Mouse (Mus musculus) intestine, embryonic 15.5 days (tissue): ENCODE data around the gene Dbnl. TPM values are rescaled to one million over a fixed set of nuclear protein-coding genes. Genes with fewer than 3 reads are reported as not detected.

ENCODE experiments used
- ATAC-seq: fragments of 200-750 bp; cut with Nextera tagmentation; 2 replicates; pipeline ENCODE4 v1.8.0; 2017; ENCODE audit warnings: moderate TSS enrichment, moderate library complexity
- H3K27ac ChIP-seq: fragments of 300-500 bp; sonication (generic); 2 replicates; pipeline ENCODE4 v1.5.1; 2015; ENCODE audit warnings: mild to moderate bottlenecking, inconsistent platforms
- H3K27me3 ChIP-seq: fragments of 300-500 bp; sonication (generic); replicated peaks from 2 replicates; pipeline ENCODE4 v1.6.1; 2015; ENCODE audit warnings: inconsistent platforms
- H3K36me3 ChIP-seq: fragments of 300-500 bp; sonication (generic); 2 replicates; pipeline ENCODE4 v1.6.1; 2015; ENCODE audit warnings: inconsistent platforms
- H3K4me1 ChIP-seq: fragments of 300-500 bp; sonication (generic); replicated peaks from 2 replicates; pipeline ENCODE4 v1.6.1; 2015; ENCODE audit warnings: inconsistent platforms
- H3K4me2 ChIP-seq: fragments of 300-500 bp; sonication (generic); replicated peaks from 2 replicates; pipeline ENCODE4 v1.6.1; 2015; ENCODE audit warnings: mild to moderate bottlenecking, inconsistent platforms
- H3K4me3 ChIP-seq: fragments of 300-500 bp; sonication (generic); replicated peaks from 2 replicates; pipeline ENCODE4 v1.5.1; 2015; ENCODE audit warnings: inconsistent platforms
- H3K9ac ChIP-seq: fragments of 300-500 bp; sonication (generic); 2 replicates; pipeline ENCODE4 v1.6.1; 2015; ENCODE audit warnings: inconsistent platforms
- H3K9me3 ChIP-seq: fragments of 300-500 bp; sonication (generic); 2 replicates; pipeline ENCODE4 v1.6.1; 2016; ENCODE audit warnings: inconsistent platforms
- WGBS: fragments of 180-500 bp; shearing (Covaris S2); methylation state at CpG from one replicate; pipeline ENCODE4 v1.1.7; 2015; 5-methylcytosine and 5-hydroxymethylcytosine counted together
- polyA plus RNA-seq: library from polyadenylated mRNA; unstranded; fragments of >200 nt; fragmentation: Nextera tagmentation; extraction: Ambion mirVana; gene quantifications from 2 replicates; pipeline ENCODE4 v1.2.1, GENCODE M21; 2015

Gene Dbnl
- polyA plus RNA-seq, 1 experiment from 2014 or later = 127 TPM

DNA sequence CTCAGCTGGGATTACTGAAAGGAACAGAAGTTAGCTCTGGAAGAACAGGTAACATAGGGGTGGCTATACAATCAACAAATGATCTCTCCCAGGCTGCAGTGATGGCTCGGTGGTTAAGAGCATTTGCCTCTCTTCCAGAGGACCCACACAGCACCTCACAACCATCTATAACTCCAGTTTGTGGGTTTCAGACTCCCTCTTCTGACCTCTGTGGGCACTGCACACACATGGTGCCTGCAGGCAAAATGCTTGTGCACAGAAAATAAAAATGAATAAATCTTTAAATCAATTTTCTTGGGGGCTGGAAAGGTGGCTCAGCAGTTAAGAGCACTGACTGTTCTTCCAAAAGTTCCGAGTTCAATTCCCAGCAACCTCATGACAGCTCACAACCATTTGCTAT is 9.8 kb upstream of the Dbnl start:
- Histone ChIP-seq H3K27me3 (no peaks in the 10 kb centered on the region), H3K36me3 (no peaks in the 10 kb centered on the region), H3K4me1 (no peaks in the 10 kb centered on the region), H3K9me3 (no peaks in the 10 kb centered on the region), H3K4me3 (no peak overlapping the region), H3K4me2 (no peak overlapping the region), H3K9ac (no peak overlapping the region), H3K27ac (no peak overlapping the region)
- ATAC-seq = no peak
- 64% methylated on average over 2 of the region's 2 CpGs for WGBS

DNA sequence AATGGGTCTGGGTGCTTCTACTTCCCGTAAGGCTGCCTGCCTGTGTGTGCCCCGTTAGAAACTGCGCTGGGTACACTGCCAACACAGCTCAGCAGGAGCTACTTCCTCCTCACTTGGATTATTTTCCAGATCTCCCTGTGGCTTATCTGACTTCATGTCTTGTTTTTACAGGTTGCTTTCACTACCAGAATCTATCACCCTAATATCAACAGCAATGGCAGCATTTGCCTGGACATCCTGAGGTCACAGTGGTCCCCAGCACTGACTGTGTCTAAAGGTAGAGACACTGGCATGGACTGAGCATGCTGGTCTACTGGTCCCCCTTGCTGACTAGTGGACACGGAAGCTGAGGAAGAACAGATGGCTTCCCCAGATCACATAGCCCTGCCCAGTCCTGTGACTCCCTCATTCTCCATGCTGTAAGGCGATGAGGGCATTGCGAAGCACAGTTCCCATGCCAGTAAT is 8.2 kb upstream of the Dbnl start:
- H3K9ac ChIP-seq = no peak overlapping the region
- 91% methylated on average over 6 of the region's 6 CpGs for WGBS
- H3K27me3 ChIP-seq = no peaks in the 10 kb centered on the region
- H3K4me3 ChIP-seq = no peak overlapping the region
- no peaks in the 10 kb centered on the region for H3K4me1 ChIP-seq
- no peak overlapping the region for H3K4me2 ChIP-seq
- H3K27ac ChIP-seq = no peak overlapping the region
- no peak for ATAC-seq
- H3K36me3 ChIP-seq = no peaks in the 10 kb centered on the region
- no peaks in the 10 kb centered on the region for H3K9me3 ChIP-seq

DNA sequence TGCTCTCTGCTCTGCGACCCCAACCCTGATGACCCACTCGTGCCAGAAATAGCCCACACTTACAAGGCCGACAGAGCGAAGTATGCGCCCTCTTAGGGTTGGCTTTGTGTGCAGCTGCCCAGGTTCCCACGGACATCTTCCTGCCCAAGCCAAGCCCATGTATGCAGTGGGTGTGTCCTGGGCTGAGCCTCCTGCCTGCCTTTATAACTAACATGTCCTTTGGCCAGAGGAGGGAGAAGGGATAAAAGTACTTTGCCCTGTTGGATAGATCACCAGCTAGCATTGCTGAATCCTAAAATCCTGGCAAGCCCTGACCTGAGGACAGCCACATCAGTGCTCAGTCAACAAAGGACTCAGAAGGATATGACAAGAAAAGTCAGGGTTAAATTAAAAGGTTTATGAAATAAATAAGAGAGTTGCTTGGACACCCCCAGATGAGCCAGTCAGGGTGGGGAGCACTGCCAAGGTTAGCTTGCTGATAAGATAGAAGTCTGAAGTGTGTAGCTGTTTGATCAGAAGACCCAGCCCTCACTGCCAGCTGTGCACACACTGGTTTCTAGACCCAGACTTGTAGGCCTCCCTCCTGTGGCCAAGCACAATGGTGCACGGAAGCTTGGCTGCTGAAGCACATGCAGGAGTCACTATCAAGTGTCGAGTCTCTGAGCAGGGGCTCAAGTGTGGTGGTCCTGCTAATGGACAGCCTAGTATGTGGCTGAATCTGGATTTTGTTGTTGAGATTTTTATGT is 5.9 kb upstream of the Dbnl start:
- peak overlapping the region; percentile 0; the same call in 1 of the 2 replicates for H3K4me2 ChIP-seq
- H3K27me3 ChIP-seq = no peaks in the 10 kb centered on the region
- H3K9ac ChIP-seq = no peak overlapping the region
- no peaks in the 10 kb centered on the region for H3K36me3 ChIP-seq
- H3K4me3 ChIP-seq = no peak overlapping the region
- H3K9me3 ChIP-seq = no peaks in the 10 kb centered on the region
- WGBS = 54% methylated on average over 8 of the region's 8 CpGs
- H3K4me1 ChIP-seq = 0 out of 2 replicates have a peak, but pooled peaks cover 2% of the 10 kb centered on the region
- peak overlapping the region; percentile 70 for H3K27ac ChIP-seq
- peak; percentile 94 for ATAC-seq

DNA sequence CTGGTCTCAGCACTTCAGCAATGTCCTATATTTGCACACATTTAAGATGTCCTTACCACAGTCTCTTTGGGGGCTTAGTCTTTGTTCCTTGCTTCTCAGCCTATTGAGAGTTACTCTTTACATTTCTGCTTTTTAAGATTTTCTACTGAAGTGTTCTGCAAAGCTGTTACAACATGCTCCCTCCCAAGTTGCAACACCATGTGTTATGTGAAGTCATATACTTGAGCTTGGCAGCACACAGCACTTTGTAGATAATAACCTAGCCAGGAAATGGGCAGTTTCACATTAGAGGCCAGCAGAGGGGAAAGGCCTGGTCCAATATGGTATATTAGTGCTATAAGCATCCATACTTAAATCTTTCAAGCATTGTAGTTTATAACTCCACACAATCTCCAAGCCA is 2.6 kb upstream of the Dbnl start:
- Histone ChIP-seq H3K27ac (no peak overlapping the region), H3K36me3 (no peaks in the 10 kb centered on the region), H3K9ac (no peak overlapping the region), H3K4me2 (no peak overlapping the region), H3K9me3 (no peaks in the 10 kb centered on the region), H3K4me1 (peaks cover 15% of the 10 kb centered on the region), H3K27me3 (no peaks in the 10 kb centered on the region), H3K4me3 (no peak overlapping the region)
- ATAC-seq = no peak

DNA sequence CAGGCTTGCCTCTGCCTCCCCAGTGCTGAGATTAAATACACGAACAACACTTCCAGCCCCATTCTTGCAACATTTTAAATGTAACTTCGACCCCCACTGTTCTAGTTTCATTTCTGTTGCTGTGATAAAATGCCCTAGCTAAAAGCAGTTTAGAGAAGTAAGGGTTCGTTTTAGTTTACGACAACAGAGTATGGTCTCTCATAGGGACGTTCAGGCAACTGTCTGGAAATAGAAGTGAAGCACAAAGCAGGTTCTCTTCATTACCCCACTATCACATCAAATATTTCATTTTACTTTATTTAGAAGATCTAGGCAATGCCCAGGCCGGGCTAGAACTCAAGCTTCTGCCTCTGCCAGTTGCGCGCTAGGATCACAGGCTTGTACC is 625 bp upstream of the Dbnl start:
- ATAC-seq = no peak
- H3K4me1 ChIP-seq = peaks cover 15% of the 10 kb centered on the region
- 37% methylated on average over 8 of the region's 8 CpGs for WGBS
- H3K9me3 ChIP-seq = no peaks in the 10 kb centered on the region
- peaks cover 6% of the 10 kb centered on the region for H3K36me3 ChIP-seq
- H3K4me3 ChIP-seq = peak overlapping the region; percentile 61
- H3K27me3 ChIP-seq = no peaks in the 10 kb centered on the region
- H3K9ac ChIP-seq = peak overlapping the region; percentile 74
- H3K27ac ChIP-seq = peak overlapping the region; percentile 93
- H3K4me2 ChIP-seq = peak overlapping the region; percentile 77

DNA sequence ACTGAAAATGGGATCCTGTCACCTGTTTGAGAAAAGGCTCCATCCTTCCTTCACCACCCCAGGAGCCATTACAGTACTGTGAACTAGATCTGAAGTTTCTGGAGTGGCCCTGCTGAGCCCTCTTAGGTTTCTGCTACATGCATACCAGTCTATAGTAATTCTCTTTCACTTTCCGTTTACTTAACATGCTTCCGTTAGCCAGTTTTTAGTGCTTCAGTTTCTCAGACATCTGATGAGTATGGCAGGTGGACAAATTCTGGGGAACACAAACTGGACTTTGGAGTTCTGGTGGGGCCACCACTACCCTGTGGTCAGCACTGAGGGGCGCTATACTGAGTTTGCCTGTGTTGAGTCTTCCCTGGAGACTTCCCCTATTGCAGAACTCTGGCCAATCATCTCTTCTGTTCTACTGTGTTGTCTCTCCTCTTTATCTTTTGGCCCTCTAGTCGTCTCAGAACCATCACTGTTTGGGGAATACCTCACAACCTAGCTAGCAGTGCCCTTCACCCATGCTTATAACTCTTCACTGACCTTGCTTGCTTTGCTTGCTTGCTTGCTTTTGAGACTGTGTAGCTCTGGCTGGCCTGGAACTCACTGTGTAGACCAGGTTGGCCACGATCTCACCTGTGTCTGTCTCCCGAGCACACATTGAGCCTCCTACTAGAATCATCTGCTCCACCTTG is 924 bp downstream of the Dbnl start:
- 58% methylated on average over 6 of the region's 6 CpGs for WGBS
- no peaks in the 10 kb centered on the region for H3K27me3 ChIP-seq
- no peaks in the 10 kb centered on the region for H3K9me3 ChIP-seq
- peak overlapping the region; percentile 74 for H3K9ac ChIP-seq
- peak overlapping the region; percentile 61 for H3K4me3 ChIP-seq
- peak overlapping the region; percentile 77 for H3K4me2 ChIP-seq
- peaks cover 15% of the 10 kb centered on the region for H3K4me1 ChIP-seq
- peaks cover 16% of the 10 kb centered on the region for H3K36me3 ChIP-seq
- ATAC-seq = peak; percentile 8; the same call in 1 of the 2 replicates
- H3K27ac ChIP-seq = peak overlapping the region; percentile 93

DNA sequence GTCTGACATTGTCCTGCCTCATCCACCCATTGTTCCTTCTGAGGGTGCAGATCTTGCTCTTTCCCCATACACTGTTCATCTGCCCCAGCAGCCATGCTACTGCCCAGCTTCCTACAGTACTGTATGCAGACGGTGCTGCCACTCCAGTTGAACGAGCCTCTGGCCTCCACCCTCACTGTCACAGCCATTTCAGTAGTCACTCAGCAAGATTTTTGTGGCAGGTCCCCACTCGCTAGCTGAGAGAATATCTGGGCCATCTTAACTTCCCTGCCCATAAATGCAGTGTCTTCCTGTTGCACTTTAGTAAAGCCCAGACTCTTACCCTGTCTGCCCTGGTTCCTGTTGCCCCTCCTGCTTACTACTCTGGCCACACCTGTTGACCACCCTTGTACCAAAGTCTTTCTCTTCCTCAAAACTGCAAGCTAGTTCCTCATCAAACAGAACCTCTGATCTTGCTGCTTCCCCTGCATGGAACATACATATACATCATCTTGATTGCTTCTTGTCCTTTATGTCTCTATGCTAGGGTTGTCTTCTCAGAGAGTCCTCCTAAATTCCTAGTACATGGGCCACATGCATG is 1.6 kb downstream of the Dbnl start:
- Histone ChIP-seq H3K4me3 (peak overlapping the region; percentile 61), H3K9ac (peak overlapping the region; percentile 74; the same call in 1 of the 2 replicates), H3K36me3 (peaks cover 17% of the 10 kb centered on the region), H3K27ac (peak overlapping the region; percentile 93; the same call in 1 of the 2 replicates), H3K4me1 (peaks cover 15% of the 10 kb centered on the region), H3K27me3 (no peaks in the 10 kb centered on the region), H3K4me2 (peak overlapping the region; percentile 77), H3K9me3 (no peaks in the 10 kb centered on the region)
- no peak for ATAC-seq
- WGBS = 75% methylated on average over 3 of the region's 3 CpGs

DNA sequence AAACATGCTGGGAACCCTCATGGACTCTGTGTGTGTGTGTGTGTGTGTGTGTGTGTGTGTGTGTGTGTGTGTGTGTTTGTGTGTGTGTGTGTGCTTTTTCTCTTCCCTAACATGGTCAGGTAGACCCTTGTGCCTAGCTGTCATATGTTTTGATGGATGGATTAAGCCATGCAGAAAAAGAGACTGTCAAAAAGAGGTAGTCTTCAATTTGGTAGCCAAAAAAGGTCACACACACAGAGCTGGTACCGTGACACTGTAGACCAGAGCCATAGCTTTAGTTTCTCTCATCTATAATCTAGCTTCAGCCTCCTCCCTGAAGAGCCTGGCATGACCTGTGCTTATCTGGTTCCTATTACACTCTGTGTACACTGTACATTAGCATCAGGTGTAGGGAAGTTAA is 2.1 kb downstream of the Dbnl start:
- no peak for ATAC-seq
- WGBS = 86% methylated on average over 1 of the region's 1 CpGs
- no peak overlapping the region for H3K9ac ChIP-seq
- no peak overlapping the region for H3K27ac ChIP-seq
- no peaks in the 10 kb centered on the region for H3K9me3 ChIP-seq
- H3K4me1 ChIP-seq = peaks cover 15% of the 10 kb centered on the region
- H3K27me3 ChIP-seq = no peaks in the 10 kb centered on the region
- peaks cover 20% of the 10 kb centered on the region for H3K36me3 ChIP-seq
- no peak overlapping the region for H3K4me3 ChIP-seq
- no peak overlapping the region for H3K4me2 ChIP-seq

DNA sequence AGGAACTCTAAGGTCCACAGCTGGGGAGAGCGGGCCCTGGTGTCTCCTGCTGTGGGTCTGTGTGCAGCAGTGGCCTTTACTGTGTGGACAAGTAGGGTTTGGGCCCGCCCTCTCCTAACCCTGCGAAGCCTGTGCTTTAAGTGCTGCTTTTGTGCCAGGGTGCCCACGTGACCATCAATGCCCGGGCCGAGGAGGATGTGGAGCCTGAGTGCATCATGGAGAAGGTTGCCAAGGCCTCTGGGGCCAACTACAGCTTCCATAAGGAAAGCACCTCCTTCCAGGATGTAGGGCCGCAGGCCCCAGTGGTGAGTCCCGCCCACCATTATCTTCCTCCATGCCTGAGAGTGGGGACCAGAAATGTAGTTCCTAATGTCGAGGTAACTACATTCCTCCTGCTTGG is 7.0 kb downstream of the Dbnl start:
- H3K27me3 ChIP-seq = no peaks in the 10 kb centered on the region
- no peak overlapping the region for H3K4me3 ChIP-seq
- no peak overlapping the region for H3K27ac ChIP-seq
- H3K36me3 ChIP-seq = peaks cover 57% of the 10 kb centered on the region
- H3K9ac ChIP-seq = no peak overlapping the region
- WGBS = 88% methylated on average over 9 of the region's 9 CpGs
- no peak overlapping the region for H3K4me2 ChIP-seq
- no peak for ATAC-seq
- no peaks in the 10 kb centered on the region for H3K9me3 ChIP-seq
- H3K4me1 ChIP-seq = no peaks in the 10 kb centered on the region

DNA sequence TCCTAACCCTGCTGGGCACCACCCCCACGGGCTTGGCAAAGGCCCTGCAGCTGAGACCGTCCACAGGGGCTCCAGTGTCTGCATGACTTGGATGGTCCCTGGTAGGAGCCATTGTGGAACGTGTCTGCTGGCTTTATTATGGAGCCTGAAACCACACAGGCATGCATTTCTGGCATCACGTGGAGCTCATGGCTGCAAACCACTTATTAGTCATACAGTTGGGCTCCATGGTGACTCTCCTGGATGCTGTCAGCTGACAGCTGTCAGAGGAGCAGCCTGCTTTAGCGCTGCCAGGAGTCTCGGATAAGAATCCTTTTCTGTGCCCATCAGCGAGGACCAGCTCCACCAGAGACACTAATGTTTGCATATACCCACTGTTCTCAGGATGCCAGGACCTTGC is 7.4 kb downstream of the Dbnl start:
- Histone ChIP-seq H3K36me3 (peaks cover 61% of the 10 kb centered on the region), H3K9ac (no peak overlapping the region), H3K27me3 (no peaks in the 10 kb centered on the region), H3K27ac (no peak overlapping the region), H3K4me1 (no peaks in the 10 kb centered on the region), H3K4me2 (no peak overlapping the region), H3K4me3 (no peak overlapping the region), H3K9me3 (no peaks in the 10 kb centered on the region)
- ATAC-seq = no peak
- 89% methylated on average over 7 of the region's 7 CpGs for WGBS

DNA sequence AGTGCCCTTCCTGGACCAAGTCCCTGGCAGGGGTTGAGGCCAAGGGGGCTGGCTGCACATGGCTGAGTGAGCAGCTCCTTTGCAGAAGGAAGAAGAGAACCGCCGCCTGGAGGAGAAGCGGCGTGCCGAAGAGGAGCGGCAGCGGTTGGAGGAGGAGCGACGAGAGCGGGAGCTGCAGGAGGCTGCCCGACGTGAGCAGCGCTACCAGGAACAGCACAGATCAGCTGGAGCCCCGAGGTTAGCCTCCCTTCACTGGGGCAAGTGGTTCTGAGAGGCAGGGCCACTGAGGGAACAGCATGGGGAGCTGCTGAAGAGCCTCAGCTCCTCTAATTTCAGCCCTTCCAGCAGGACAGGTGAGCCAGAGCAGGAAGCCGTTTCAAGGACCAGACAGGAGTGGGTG is 8.7 kb downstream of the Dbnl start:
- Histone ChIP-seq H3K4me1 (0 out of 2 replicates have a peak, but pooled peaks cover 5% of the 10 kb centered on the region), H3K4me3 (no peak overlapping the region), H3K9me3 (no peaks in the 10 kb centered on the region), H3K27ac (no peak overlapping the region), H3K36me3 (peaks cover 58% of the 10 kb centered on the region), H3K9ac (no peak overlapping the region), H3K27me3 (no peaks in the 10 kb centered on the region), H3K4me2 (no peak overlapping the region)
- no peak for ATAC-seq
- 87% methylated on average over 15 of the region's 15 CpGs for WGBS

DNA sequence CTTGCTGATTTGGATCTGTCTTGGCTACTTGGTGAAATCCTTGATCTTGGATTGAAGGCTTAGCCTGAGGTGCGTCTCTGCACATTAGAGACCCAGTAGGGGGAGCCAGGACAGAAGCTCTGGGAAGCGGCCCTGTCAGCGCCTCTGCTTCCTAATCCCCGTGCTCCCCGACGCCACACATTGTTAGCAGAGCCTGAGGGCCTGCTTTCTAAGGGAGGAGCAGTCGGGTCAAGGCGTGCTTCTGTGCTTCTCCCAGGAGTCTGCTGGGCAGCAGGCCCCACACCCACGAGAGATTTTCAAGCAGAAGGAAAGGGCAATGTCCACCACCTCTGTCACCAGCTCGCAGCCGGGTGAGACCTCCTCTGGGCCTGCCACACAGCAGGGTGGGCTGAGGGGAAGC is 9.1 kb downstream of the Dbnl start:
- ATAC-seq = no peak
- H3K9me3 ChIP-seq = no peaks in the 10 kb centered on the region
- H3K4me1 ChIP-seq = 0 out of 2 replicates have a peak, but pooled peaks cover 9% of the 10 kb centered on the region
- no peaks in the 10 kb centered on the region for H3K27me3 ChIP-seq
- 80% methylated on average over 11 of the region's 11 CpGs for WGBS
- H3K4me3 ChIP-seq = no peak overlapping the region
- H3K4me2 ChIP-seq = no peak overlapping the region
- no peak overlapping the region for H3K27ac ChIP-seq
- H3K36me3 ChIP-seq = peaks cover 56% of the 10 kb centered on the region
- no peak overlapping the region for H3K9ac ChIP-seq
